Mouse (Mus musculus) forebrain, embryonic 11.5 days (tissue): ENCODE measurements around the gene Ly86. TPM values are rescaled to one million over a fixed set of nuclear protein-coding genes. Genes with fewer than 3 reads are reported as not detected.

ENCODE experiments used
- ATAC-seq: fragments of 200-750 bp; cut with Nextera tagmentation; replicated peaks from 2 replicates; pipeline ENCODE4 v1.8.0; 2017; ENCODE audit warnings: moderate TSS enrichment; ENCODE audit not compliant: low FRiP score
- DNase-seq: peaks from one replicate; pipeline ENCODE4 v3.0.0-alpha.2; 2017; ENCODE audit warnings: low spot score
- H3K27ac ChIP-seq: fragments of 300-500 bp; sonication (generic); 2 replicates; pipeline ENCODE4 v1.5.1; 2014; ENCODE audit warnings: low read depth, low read length
- H3K27me3 ChIP-seq: fragments of 300-500 bp; sonication (generic); 2 replicates; pipeline ENCODE4 v1.6.1; 2014; ENCODE audit warnings: mild to moderate bottlenecking, low read length, mixed read lengths; ENCODE audit not compliant: control insufficient read depth, insufficient read depth
- H3K36me3 ChIP-seq: fragments of 300-500 bp; sonication (generic); 2 replicates; pipeline ENCODE4 v1.6.1; 2014; ENCODE audit warnings: mild to moderate bottlenecking, low read length, moderate library complexity, mixed read lengths; ENCODE audit not compliant: control insufficient read depth, insufficient read depth
- H3K4me1 ChIP-seq: fragments of 300-500 bp; sonication (generic); replicated peaks from 2 replicates; pipeline ENCODE4 v1.6.1; 2014; ENCODE audit warnings: low read length, mixed read lengths; ENCODE audit not compliant: control insufficient read depth, insufficient read depth
- H3K4me2 ChIP-seq: fragments of 300-500 bp; sonication (generic); 2 replicates; pipeline ENCODE4 v1.6.1; 2014; ENCODE audit warnings: low read depth, mild to moderate bottlenecking, low read length, moderate library complexity, mixed read lengths; ENCODE audit not compliant: severe bottlenecking
- H3K4me3 ChIP-seq: fragments of 300-500 bp; sonication (generic); 2 replicates; pipeline ENCODE4 v1.5.1; 2014; ENCODE audit warnings: low read depth, low read length
- H3K9ac ChIP-seq: fragments of 300-500 bp; sonication (generic); 2 replicates; pipeline ENCODE4 v1.6.1; 2014; ENCODE audit warnings: low read length
- H3K9me3 ChIP-seq: fragments of 300-500 bp; sonication (generic); 2 replicates; pipeline ENCODE4 v1.6.1; 2016; ENCODE audit warnings: low read length, mixed read lengths; ENCODE audit not compliant: control insufficient read depth
- WGBS: fragments of 180-500 bp; shearing (Covaris S2); extraction: QIAGEN DNeasy Blood & Tissue Kit; methylation state at CpG from one replicate; pipeline ENCODE4 v1.1.7; 2014; 5-methylcytosine and 5-hydroxymethylcytosine counted together
- polyA plus RNA-seq: library from polyadenylated mRNA; unstranded; fragments of >200 nt; fragmentation: Nextera tagmentation; extraction: Ambion mirVana; gene quantifications from 2 replicates; pipeline ENCODE4 v1.2.1, GENCODE M21; 2014

Ly86 gene
- polyA plus RNA-seq, 1 experiment from 2014 or later = 4.0 TPM

DNA sequence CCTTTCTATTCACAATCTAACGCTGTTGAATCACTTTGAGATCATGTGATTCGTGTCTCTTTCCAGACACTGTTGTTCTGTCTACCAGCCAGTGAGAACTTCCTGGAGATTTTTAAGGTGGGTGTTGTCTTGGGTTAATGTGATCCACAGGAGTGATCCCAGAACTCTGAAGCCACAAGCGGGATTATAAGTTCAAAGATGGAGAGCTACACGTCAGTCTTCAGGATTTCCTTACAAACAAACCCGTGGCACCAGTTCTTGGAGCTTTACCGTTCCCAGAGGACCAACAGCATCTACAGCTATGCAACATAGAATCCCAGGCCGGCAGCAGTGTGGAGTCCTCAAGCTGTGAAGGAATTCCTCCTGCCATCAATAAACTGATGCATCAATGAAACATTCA, 94.5 kb downstream of the Ly86 start:
- 78% methylated on average over 7 of the region's 7 CpGs for WGBS
- ATAC-seq = no peak
- H3K27me3 ChIP-seq = peaks cover 22% of the 10 kb centered on the region

DNA sequence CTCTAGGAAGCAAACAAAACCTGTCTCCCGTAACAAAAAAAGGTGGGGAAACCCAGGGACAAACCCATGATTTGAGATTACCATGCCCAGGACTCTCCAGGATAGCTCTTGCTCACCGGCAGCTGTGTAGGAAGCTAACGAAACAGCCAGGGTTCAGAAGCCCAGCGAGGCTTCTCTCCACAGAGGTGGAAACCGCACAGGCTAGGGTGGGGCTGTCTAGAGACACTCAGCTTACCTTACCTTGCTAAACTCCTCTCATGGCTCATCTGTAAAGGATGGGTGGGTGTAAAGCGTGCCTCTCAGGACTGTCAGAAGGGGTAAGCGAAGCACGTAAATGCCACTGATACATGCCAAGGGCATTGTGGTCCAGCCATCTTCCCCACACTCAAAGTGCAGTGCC, 94.9 kb downstream of the Ly86 start:
- Histone ChIP-seq H3K9ac (no peak overlapping the region), H3K9me3 (no peaks in the 10 kb centered on the region), H3K27ac (no peak overlapping the region), H3K36me3 (no peaks in the 10 kb centered on the region), H3K4me2 (no peak overlapping the region), H3K4me3 (no peak overlapping the region), H3K4me1 (peaks cover 4% of the 10 kb centered on the region; the same call in 1 of the 2 replicates), H3K27me3 (peaks cover 18% of the 10 kb centered on the region)
- ATAC-seq (no peak), DNase-seq (no peak)
- 72% methylated on average over 8 of the region's 8 CpGs for WGBS

More for the DNA sequence above, 94.5 kb downstream of the Ly86 start:
- no peaks in the 10 kb centered on the region for H3K9me3 ChIP-seq
- no peaks in the 10 kb centered on the region for H3K36me3 ChIP-seq
- DNase-seq = no peak
- peaks cover 7% of the 10 kb centered on the region; the same call in 1 of the 2 replicates for H3K4me1 ChIP-seq
- no peak overlapping the region for H3K27ac ChIP-seq
- no peak overlapping the region for H3K4me2 ChIP-seq
- no peak overlapping the region for H3K9ac ChIP-seq
- no peak overlapping the region for H3K4me3 ChIP-seq

DNA sequence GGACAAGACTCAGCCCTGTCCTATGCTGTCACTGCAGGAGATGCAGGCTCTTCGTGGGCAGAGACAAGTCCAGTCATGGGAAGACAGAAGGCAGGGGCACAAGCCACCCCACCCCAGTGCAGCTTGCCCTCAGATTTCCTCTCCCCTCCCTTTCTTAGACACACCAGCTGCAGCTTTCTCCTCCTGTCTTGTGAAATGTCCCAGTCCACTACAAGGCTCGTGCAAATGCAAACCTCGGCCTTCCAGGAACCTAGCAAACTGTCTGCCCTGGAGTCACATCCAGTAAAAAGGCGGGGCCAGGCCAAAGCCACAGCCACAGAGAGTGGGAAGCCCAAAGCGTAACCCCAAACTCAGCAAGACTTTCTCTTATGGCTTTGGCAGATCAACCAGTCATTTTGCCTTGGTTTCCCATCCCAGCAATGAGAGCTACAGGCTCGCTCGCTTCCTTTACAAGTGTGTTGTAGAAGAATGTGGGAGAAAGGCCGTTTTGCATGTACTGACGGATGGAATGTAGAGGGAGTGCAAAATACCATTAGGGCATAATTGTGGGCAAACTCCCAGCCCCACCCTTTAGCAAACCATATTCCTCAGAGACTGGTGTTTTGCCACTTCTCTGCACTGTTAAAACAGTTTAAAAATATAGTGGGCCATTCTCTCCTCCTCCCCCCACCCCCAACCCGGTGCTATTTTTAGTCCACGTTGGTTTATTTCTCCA, 95.7 kb downstream of the Ly86 start:
- H3K4me2 ChIP-seq = no peak overlapping the region
- ATAC-seq (no peak), DNase-seq (no peak)
- no peak overlapping the region for H3K9ac ChIP-seq
- no peaks in the 10 kb centered on the region for H3K36me3 ChIP-seq
- H3K4me3 ChIP-seq = no peak overlapping the region
- H3K9me3 ChIP-seq = no peaks in the 10 kb centered on the region
- WGBS = 64% methylated on average over 11 of the region's 11 CpGs
- H3K27me3 ChIP-seq = peaks cover 12% of the 10 kb centered on the region
- H3K4me1 ChIP-seq = 0 out of 2 replicates have a peak, but pooled peaks cover 4% of the 10 kb centered on the region
- H3K27ac ChIP-seq = no peak overlapping the region

DNA sequence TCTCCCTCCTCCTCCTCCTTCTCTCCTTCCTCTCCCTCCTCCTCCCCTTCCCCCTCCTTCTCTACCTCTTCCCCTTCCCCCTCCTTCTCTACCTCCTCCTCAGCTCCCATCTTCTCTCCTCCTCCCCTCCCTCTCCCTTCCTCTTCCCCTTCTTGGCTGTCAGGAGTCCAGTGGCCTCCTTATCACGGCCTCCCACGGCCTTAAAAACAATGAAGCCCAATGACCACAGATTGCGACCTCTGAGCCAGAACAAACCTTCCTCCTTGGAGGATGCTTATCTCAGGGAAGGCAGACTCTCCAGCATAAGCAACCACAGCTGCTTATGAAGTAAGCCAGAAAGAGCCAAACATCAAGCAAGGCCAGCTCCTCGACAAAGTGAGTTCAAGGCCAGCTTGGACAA, 97.0 kb downstream of the Ly86 start:
- DNase-seq = no peak
- no peak overlapping the region for H3K9ac ChIP-seq
- no peak for ATAC-seq
- H3K9me3 ChIP-seq = no peaks in the 10 kb centered on the region
- H3K4me3 ChIP-seq = no peak overlapping the region
- 0 out of 2 replicates have a peak, but pooled peaks cover 2% of the 10 kb centered on the region for H3K4me1 ChIP-seq
- H3K27me3 ChIP-seq = peaks cover 2% of the 10 kb centered on the region; the same call in 1 of the 2 replicates
- no peak overlapping the region for H3K27ac ChIP-seq
- H3K36me3 ChIP-seq = no peaks in the 10 kb centered on the region
- 19% methylated on average over 4 of the region's 4 CpGs for WGBS
- no peak overlapping the region for H3K4me2 ChIP-seq

DNA sequence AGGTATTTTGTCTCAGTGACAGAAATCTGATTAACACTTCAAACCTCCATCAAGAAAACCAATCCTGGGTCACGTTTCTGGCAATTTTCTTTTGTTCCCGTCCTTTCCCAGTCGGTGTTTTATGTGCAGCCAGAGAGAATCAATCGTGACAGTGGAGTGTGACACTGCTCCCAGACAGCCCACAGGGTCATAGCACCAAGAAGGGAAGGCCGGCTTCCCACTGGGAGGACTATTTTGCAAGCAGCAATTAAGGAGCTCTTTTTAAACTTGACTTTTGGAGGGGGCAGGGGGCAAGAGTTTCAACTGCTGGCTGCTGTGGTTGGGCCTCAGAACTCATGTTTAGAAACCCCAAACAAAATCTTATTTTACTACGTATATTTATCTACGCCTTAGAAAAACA, 97.5 kb downstream of the Ly86 start:
- WGBS = 35% methylated on average over 7 of the region's 7 CpGs
- no peak overlapping the region for H3K4me3 ChIP-seq
- 0 out of 2 replicates have a peak, but pooled peaks cover 2% of the 10 kb centered on the region for H3K27me3 ChIP-seq

GRCm38 (mm10) chr13:37446699-37447258, 101.8 kb downstream of the Ly86 start:
- ATAC-seq (no peak), DNase-seq (no peak)
- Histone ChIP-seq H3K9ac (no peak overlapping the region), H3K27ac (no peak overlapping the region), H3K9me3 (no peaks in the 10 kb centered on the region), H3K36me3 (no peaks in the 10 kb centered on the region), H3K4me3 (no peak overlapping the region), H3K4me2 (no peak overlapping the region), H3K27me3 (no peaks in the 10 kb centered on the region), H3K4me1 (no peaks in the 10 kb centered on the region)
- WGBS = 87% methylated on average over 16 of the region's 16 CpGs

More for the DNA sequence above, 97.5 kb downstream of the Ly86 start:
- 0 out of 2 replicates have a peak, but pooled peaks cover 2% of the 10 kb centered on the region for H3K4me1 ChIP-seq
- H3K27ac ChIP-seq = no peak overlapping the region
- no peaks in the 10 kb centered on the region for H3K9me3 ChIP-seq
- no peak overlapping the region for H3K9ac ChIP-seq
- H3K4me2 ChIP-seq = no peak overlapping the region
- DNase-seq (no peak), ATAC-seq (no peak)
- H3K36me3 ChIP-seq = no peaks in the 10 kb centered on the region

DNA sequence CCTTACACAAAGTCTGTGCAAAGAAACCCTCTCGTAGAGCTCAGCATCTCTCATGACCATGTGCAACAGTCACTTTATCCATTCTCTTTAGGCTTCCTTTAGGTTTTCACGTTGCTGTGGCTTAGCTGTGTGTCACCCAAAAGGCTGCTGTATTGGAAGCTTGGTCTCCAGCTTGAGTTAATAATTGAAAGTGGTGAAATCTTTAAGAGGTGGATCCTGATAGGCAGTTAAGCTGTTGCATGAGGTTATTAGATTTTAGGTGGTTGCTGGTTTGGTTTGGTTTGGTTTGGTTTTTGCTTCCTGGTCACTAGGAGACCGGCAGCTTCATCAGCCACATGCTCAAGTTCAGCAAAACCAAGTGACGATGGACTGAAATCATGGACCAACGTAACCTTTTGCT, 106.0 kb downstream of the Ly86 start:
- H3K27me3 ChIP-seq = no peaks in the 10 kb centered on the region
- no peaks in the 10 kb centered on the region; the same call in 1 of the 2 replicates for H3K4me1 ChIP-seq
- DNase-seq (no peak), ATAC-seq (no peak)
- WGBS = 89% methylated on average over 5 of the region's 5 CpGs
- H3K36me3 ChIP-seq = no peaks in the 10 kb centered on the region
- no peak overlapping the region for H3K27ac ChIP-seq
- no peak overlapping the region for H3K4me3 ChIP-seq
- no peaks in the 10 kb centered on the region for H3K9me3 ChIP-seq
- H3K9ac ChIP-seq = no peak overlapping the region
- H3K4me2 ChIP-seq = no peak overlapping the region

GRCm38 (mm10) chr13:37451471-37451870, 106.5 kb downstream of the Ly86 start:
- Histone ChIP-seq H3K4me3 (no peak overlapping the region), H3K36me3 (no peaks in the 10 kb centered on the region), H3K27ac (no peak overlapping the region), H3K4me2 (no peak overlapping the region), H3K9me3 (no peaks in the 10 kb centered on the region), H3K9ac (no peak overlapping the region), H3K4me1 (no peaks in the 10 kb centered on the region; the same call in 1 of the 2 replicates), H3K27me3 (no peaks in the 10 kb centered on the region)
- no peak for DNase-seq
- 62% methylated on average over 3 of the region's 3 CpGs for WGBS
- no peak for ATAC-seq
